Mouse (Mus musculus) liver, embryonic 14.5 days (tissue): ENCODE results near the gene Ptpn13. TPM values are rescaled to one million over a fixed set of nuclear protein-coding genes. Genes with fewer than 3 reads are reported as not detected.

Source experiments
- ATAC-seq: fragments of 200-750 bp; cut with Nextera tagmentation; 2 replicates; pipeline ENCODE4 v1.8.0; 2017; ENCODE audit warnings: moderate number of reproducible peaks, mild to moderate bottlenecking, moderate library complexity; ENCODE audit not compliant: insufficient read depth
- DNase-seq, 3 experiments: peaks; one replicate each; pipeline ENCODE4 v3.0.0-alpha.2; 2012 to 2013; ENCODE audit warnings: low read depth in 3 of 3, low spot score in 3 of 3
- H3K27ac ChIP-seq: fragments of 300-500 bp; sonication (generic); 2 replicates; pipeline ENCODE4 v1.5.1; 2014; ENCODE audit warnings: moderate library complexity, mild to moderate bottlenecking, control low read depth, inconsistent platforms
- H3K27me3 ChIP-seq: fragments of 300-500 bp; sonication (generic); 2 replicates; pipeline ENCODE4 v1.6.1; 2014; ENCODE audit warnings: mild to moderate bottlenecking, low read length, moderate library complexity; ENCODE audit not compliant: control insufficient read depth, insufficient read depth
- H3K36me3 ChIP-seq: fragments of 300-500 bp; sonication (generic); replicated peaks from 2 replicates; pipeline ENCODE4 v1.6.1; 2014; ENCODE audit warnings: low read depth; ENCODE audit not compliant: control insufficient read depth, insufficient read depth
- H3K4me1 ChIP-seq, 2 experiments: fragments of 200-500 bp in 1 of 2; fragments of 300-500 bp in 1 of 2; sonication (generic) in 1 of 2; replicated peaks; 2 replicates each; pipeline ENCODE4 v1.6.1; 2012 to 2014; ENCODE audit warnings: antibody characterized with exemption in 1 of 2, inconsistent platforms in 1 of 2, low read length in 1 of 2; ENCODE audit not compliant: control insufficient read depth in 2 of 2, insufficient read depth in 2 of 2
- H3K4me2 ChIP-seq: fragments of 300-500 bp; sonication (generic); 2 replicates; pipeline ENCODE4 v1.6.1; 2014; ENCODE audit warnings: low read depth, mild to moderate bottlenecking, control low read depth, moderate library complexity
- H3K4me3 ChIP-seq, 2 experiments: fragments of 200-500 bp in 1 of 2; fragments of 300-500 bp in 1 of 2; sonication (generic) in 1 of 2; 2 replicates each; pipeline ENCODE4 v1.5.1; 2012 to 2014; ENCODE audit warnings: low read depth in 2 of 2, low read length in 2 of 2, mild to moderate bottlenecking in 2 of 2, control low read depth in 1 of 2, inconsistent platforms in 1 of 2, moderate library complexity in 1 of 2; ENCODE audit not compliant: insufficient read depth in 1 of 2
- H3K9ac ChIP-seq: fragments of 300-500 bp; sonication (generic); replicated peaks from 2 replicates; pipeline ENCODE4 v1.6.1; 2014; ENCODE audit warnings: mild to moderate bottlenecking, control low read depth, moderate library complexity
- H3K9me3 ChIP-seq: fragments of 300-500 bp; sonication (generic); 2 replicates; pipeline ENCODE4 v1.6.1; 2016; ENCODE audit warnings: low read length, mixed read lengths; ENCODE audit not compliant: control insufficient read depth
- CTCF ChIP-seq: IDR thresholded peaks from 2 replicates; pipeline ENCODE4 v1.5.1; 2016; ENCODE audit warnings: antibody characterized with exemption, low read depth, control low read depth
- EP300 ChIP-seq: IDR thresholded peaks from 2 replicates; pipeline ENCODE4 v1.6.1; 2016; ENCODE audit warnings: antibody characterized with exemption, low read depth
- WGBS: fragments of 180-500 bp; shearing (Covaris S2); extraction: QIAGEN DNeasy Blood & Tissue Kit; methylation state at CpG from one replicate; pipeline ENCODE4 v1.1.7; 2014; ENCODE audit not compliant: insufficient replicate concordance; 5-methylcytosine and 5-hydroxymethylcytosine counted together
- polyA plus RNA-seq, 2 experiments: library from polyadenylated mRNA; depleted of rRNA in 1 of 2; stranded (reverse) in 1 of 2; unstranded in 1 of 2; fragments of >200 nt; fragmentation: Nextera tagmentation in 1 of 2; extraction: Ambion mirVana in 1 of 2; gene quantifications; 2 replicates each; pipeline versions ENCODE4 v1.2.1 to v1.2.3; 2012 to 2014

Gene Ptpn13
- polyA plus RNA-seq, 2 experiments = 0.53 to 1.0 TPM

GRCm38 (mm10) chr5:103622321-103622720 is 197.3 kb downstream of the Ptpn13 start:
- no peaks in the 10 kb centered on the region for H3K27me3 ChIP-seq
- no peak for ATAC-seq
- WGBS = 62% methylated on average over 5 of the region's 5 CpGs
- no peaks in the 10 kb centered on the region for H3K36me3 ChIP-seq
- H3K4me2 ChIP-seq = no peak overlapping the region
- no peak overlapping the region for H3K9ac ChIP-seq
- no peaks in the 10 kb centered on the region for H3K9me3 ChIP-seq
- no peaks in the 10 kb centered on the region for H3K4me1 ChIP-seq
- no peak for TF ChIP-seq EP300
- no peak for DNase-seq
- no peak overlapping the region for H3K27ac ChIP-seq
- no peak overlapping the region for H3K4me3 ChIP-seq

- Histone ChIP-seq H3K4me1 (no peaks in the 10 kb centered on the region), H3K27me3 (no peaks in the 10 kb centered on the region), H3K4me2 (no peak overlapping the region), H3K9ac (no peak overlapping the region), H3K36me3 (no peaks in the 10 kb centered on the region), H3K9me3 (no peaks in the 10 kb centered on the region), H3K27ac (no peak overlapping the region), H3K4me3 (no peak overlapping the region)
- TF ChIP-seq EP300 (no peak), CTCF (no peak)
- WGBS = 56% methylated on average over 5 of the region's 5 CpGs
- DNase-seq (no peak), ATAC-seq (no peak)
Measured at GRCm38 (mm10) chr5:103624831-103625230, 199.8 kb downstream of the Ptpn13 start.

- 53% methylated on average over 6 of the region's 6 CpGs for WGBS
- H3K27ac ChIP-seq = no peak overlapping the region
- no peak for TF ChIP-seq EP300
- TF ChIP-seq CTCF = no peak
- H3K36me3 ChIP-seq = no peaks in the 10 kb centered on the region
- no peak overlapping the region for H3K4me3 ChIP-seq
- ATAC-seq (no peak), DNase-seq (no peak)
- no peaks in the 10 kb centered on the region for H3K27me3 ChIP-seq
- no peaks in the 10 kb centered on the region for H3K4me1 ChIP-seq
- no peak overlapping the region for H3K4me2 ChIP-seq
- no peak overlapping the region for H3K9ac ChIP-seq
- H3K9me3 ChIP-seq = no peaks in the 10 kb centered on the region
Measured at GRCm38 (mm10) chr5:103628499-103628898, 203.5 kb downstream of the Ptpn13 start.

- H3K9ac ChIP-seq = no peak within 1 kb of the TSS
- TF ChIP-seq EP300 (no peak), CTCF (no peak)
- no peak for DNase-seq
- 60% methylated on average over 17 of the region's 17 CpGs for WGBS
- no peak within 1 kb of the TSS for H3K4me3 ChIP-seq
- H3K4me1 ChIP-seq = no peaks in the 10 kb centered on the region
- no peaks in the 10 kb centered on the region for H3K36me3 ChIP-seq
- no peak within 1 kb of the TSS for H3K4me2 ChIP-seq
- no peaks in the 10 kb centered on the region for H3K27me3 ChIP-seq
- H3K9me3 ChIP-seq = no peaks in the 10 kb centered on the region
- no peak within 1 kb of the TSS for H3K27ac ChIP-seq
- ATAC-seq = no peak
Measured at GRCm38 (mm10) chr5:103629111-103629764, 204.2 kb downstream of the Ptpn13 start, which contains the start of gene Slc10a6. Gene Slc10a6 (minus strand): TSS chr5:103629403.

- Histone ChIP-seq H3K9ac (no peak overlapping the region), H3K36me3 (no peaks in the 10 kb centered on the region), H3K4me3 (no peak overlapping the region), H3K4me2 (no peak overlapping the region), H3K9me3 (no peaks in the 10 kb centered on the region), H3K4me1 (no peaks in the 10 kb centered on the region), H3K27me3 (no peaks in the 10 kb centered on the region), H3K27ac (no peak overlapping the region)
- ATAC-seq (no peak), DNase-seq (no peak)
- WGBS = 60% methylated on average over 9 of the region's 9 CpGs
- no peak for TF ChIP-seq EP300
- no peak for TF ChIP-seq CTCF
Measured at GRCm38 (mm10) chr5:103629854-103630580, 205.0 kb downstream of the Ptpn13 start.
